ENCODE assay signal across 23 mouse cellular contexts in genomic region chr15:25448703-25449340, GRCm38 (mm10).
"Had no signal": no experiment of that assay in that cellular context is flagged by ENCODE, and none has a peak within 500 bp of the region (broad histone marks: within the 10 kb centered on the region; RNA-seq: fewer than 3 reads in every experiment).

No protein-coding gene starts in this region.

- H3K27me3 ChIP-seq: lung, embryonic 15.5 days had no signal

- DNase-seq: kidney, adult 18-20 months; kidney, postnatal 25 days; liver; lung, adult 18-20 months; lung, postnatal 10 days; lung, postnatal 36 days; retina, postnatal 1 day; right cerebral cortex, postnatal 25 days; spleen, adult 18-20 months; thymus, postnatal 36 days had no signal

- H3K9ac ChIP-seq: limb, embryonic 13.5 days; liver, embryonic 12.5 days; liver, embryonic 15.5 days; lung, embryonic 15.5 days; midbrain, embryonic 13.5 days; neural tube, embryonic 13.5 days; stomach, embryonic 15.5 days had no signal

- H3K36me3 ChIP-seq: limb, embryonic 10.5 days; limb, embryonic 13.5 days; liver, embryonic 12.5 days; liver, embryonic 15.5 days; lung, embryonic 15.5 days; midbrain, embryonic 10.5 days; midbrain, embryonic 13.5 days; neural tube, embryonic 13.5 days; stomach, embryonic 15.5 days had no signal

- ATAC-seq: liver, embryonic 12.5 days; midbrain, embryonic 13.5 days; midbrain, embryonic 16.5 days had no signal

- H3K27ac ChIP-seq: kidney, postnatal 0 days; layer of hippocampus, adult 2 months; limb, embryonic 10.5 days; limb, embryonic 13.5 days; liver, embryonic 12.5 days; liver, embryonic 15.5 days; lung, embryonic 15.5 days; midbrain, embryonic 10.5 days; midbrain, embryonic 13.5 days; neural tube, embryonic 13.5 days; stomach, embryonic 15.5 days had no signal

- H3K9me3 ChIP-seq: limb, embryonic 10.5 days; limb, embryonic 13.5 days; liver, embryonic 12.5 days; liver, embryonic 15.5 days; lung, embryonic 15.5 days; megakaryocyte, embryonic 14.5 days; midbrain, embryonic 10.5 days; midbrain, embryonic 13.5 days; neural tube, embryonic 13.5 days; stomach, embryonic 15.5 days had no signal

- H3K4me1 ChIP-seq: liver, embryonic 15.5 days had no signal

- H3K4me2 ChIP-seq: limb, embryonic 13.5 days; liver, embryonic 12.5 days; liver, embryonic 15.5 days; lung, embryonic 15.5 days; midbrain, embryonic 13.5 days; neural tube, embryonic 13.5 days; stomach, embryonic 15.5 days had no signal

- H3K4me3 ChIP-seq: layer of hippocampus, adult 2 months; limb, embryonic 10.5 days; limb, embryonic 13.5 days; liver, embryonic 12.5 days; liver, embryonic 15.5 days; lung, embryonic 15.5 days; megakaryocyte, embryonic 14.5 days; midbrain, embryonic 10.5 days; midbrain, embryonic 13.5 days; neural tube, embryonic 13.5 days; stomach, embryonic 15.5 days had no signal
